Mouse (Mus musculus) frontal cortex, adult 2 months (tissue): ENCODE data around the gene Tfrc. TPM values are rescaled to one million over a fixed set of nuclear protein-coding genes. Genes with fewer than 3 reads are reported as not detected.

Experiments
- polyA plus RNA-seq: library from polyadenylated mRNA; depleted of rRNA; stranded (reverse); fragments of >200 nt; gene quantifications from 2 replicates; pipeline ENCODE4 v1.2.3, GENCODE M21; 2012; rRNA removed

Gene Tfrc
- polyA plus RNA-seq, 1 experiment, result 96.3 TPM

Other genes starting within 250 kb of the Tfrc start
- gene Tm4sf19, start 208.4 kb upstream of the Tfrc start, polyA plus RNA-seq, result 0.08 TPM in 1 of 2 replicates, not detected in the other
- 24.6 and 27.7 TPM in 2 replicates for gene Tctex1d2, start 189.2 kb upstream of the Tfrc start, polyA plus RNA-seq
- 24.5 and 24.6 TPM in 2 replicates for gene Pcyt1a, start 178.0 kb upstream of the Tfrc start, polyA plus RNA-seq
- gene Slc51a, start 121.0 kb upstream of the Tfrc start, polyA plus RNA-seq, result 0.04 TPM in 1 of 2 replicates, not detected in the other
- gene Zdhhc19, start 112.7 kb upstream of the Tfrc start, polyA plus RNA-seq, result not detected in 2 replicates
- 175 and 204 TPM in 2 replicates for gene Tnk2, start 35.0 kb downstream of the Tfrc start, polyA plus RNA-seq
- gene Muc4, start 127.0 kb downstream of the Tfrc start, polyA plus RNA-seq, result 0.02 and 0.08 TPM in 2 replicates
- 0.04 TPM in 1 of 2 replicates, not detected in the other for gene Muc20, start 188.5 kb downstream of the Tfrc start, polyA plus RNA-seq
- gene Smbd1, start 201.6 kb downstream of the Tfrc start, polyA plus RNA-seq, result not detected in 2 replicates